ENCODE assay signal across 16 mouse cellular contexts in the genomic region with DNA sequence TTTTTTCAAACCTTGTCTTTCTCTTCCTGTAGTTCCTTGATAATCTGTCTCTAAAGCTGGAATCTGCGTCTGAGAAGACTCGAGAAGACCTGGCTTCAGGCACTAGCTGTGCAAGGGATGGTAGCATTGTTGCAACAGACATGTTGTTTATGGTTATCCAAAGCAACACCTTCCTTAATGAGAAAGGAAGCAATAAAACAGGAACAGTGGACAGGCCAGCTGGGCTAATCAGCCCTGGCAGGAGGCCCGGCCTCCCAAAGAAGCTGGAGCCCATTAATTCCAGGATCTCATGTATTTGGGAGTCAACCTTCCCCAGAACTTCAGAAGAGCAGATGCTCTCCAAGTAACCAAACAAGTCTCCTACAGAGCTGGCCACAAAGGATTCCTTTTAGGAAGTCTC.
A peak's percentile ranks its signal among the peaks of the same experiment; 100 is the strongest.
DNase-seq lines count a peak whose midpoint lies in the region; ATAC-seq and TF ChIP-seq lines count a peak whose summit lies in the region.
"Had no signal": no experiment of that assay in that cellular context is flagged by ENCODE, and none has a peak within 500 bp of the region (broad histone marks: within the 10 kb centered on the region; RNA-seq: fewer than 3 reads in every experiment).

No protein-coding gene starts in this region.

- H3K4me3 ChIP-seq in kidney, embryonic 15.5 days (replicated peaks) = no peak overlapping the region
- no peak overlapping the region for H3K4me3 ChIP-seq in limb, embryonic 10.5 days
- H3K4me3 ChIP-seq in stomach, postnatal 0 days (ENCODE audit: low read depth, low read length) = no peak overlapping the region
- H3K4me3 ChIP-seq: embryonic facial prominence, embryonic 15.5 days; forebrain, embryonic 12.5 days; limb, embryonic 12.5 days had no signal

- H3K4me2 ChIP-seq in kidney, embryonic 15.5 days = no peak overlapping the region
- H3K4me2 ChIP-seq in stomach, postnatal 0 days (replicated peaks; ENCODE audit: low read depth) = no peak overlapping the region
- H3K4me2 ChIP-seq: embryonic facial prominence, embryonic 15.5 days; forebrain, embryonic 12.5 days; limb, embryonic 12.5 days had no signal

- no peak for TF ChIP-seq EP300 in stomach, postnatal 0 days (optimal IDR thresholded peaks at IDR 0.05)

- TF ChIP-seq CTCF in stomach, postnatal 0 days (IDR thresholded peaks at IDR 0.05; ENCODE audit: low read depth) = no peak

- WGBS in kidney, embryonic 15.5 days = 27% methylated on average over 3 of the region's 3 CpGs
- 29% methylated on average over 3 of the region's 3 CpGs for WGBS in limb, embryonic 10.5 days
- WGBS in stomach, postnatal 0 days = 58% methylated on average over 3 of the region's 3 CpGs

- no peak overlapping the region for H3K27ac ChIP-seq in kidney, embryonic 15.5 days
- peak overlapping the region; percentile 84 for H3K27ac ChIP-seq in limb, embryonic 10.5 days
- H3K27ac ChIP-seq in stomach, postnatal 0 days (replicated peaks) = no peak overlapping the region
- H3K27ac ChIP-seq: embryonic facial prominence, embryonic 15.5 days; forebrain, embryonic 12.5 days had no signal

- H3K9ac ChIP-seq in kidney, embryonic 15.5 days = no peak overlapping the region
- H3K9ac ChIP-seq in stomach, postnatal 0 days (ENCODE audit: low read length) = no peak overlapping the region
- H3K9ac ChIP-seq: embryonic facial prominence, embryonic 15.5 days; forebrain, embryonic 12.5 days; limb, embryonic 12.5 days; liver, postnatal 0 days had no signal

- peak; percentile 16 for DNase-seq in gastrocnemius, postnatal 14 days
- no peak for DNase-seq in gastrocnemius, postnatal 4 days (ENCODE audit: low spot score in 2 of 2)
- DNase-seq in kidney, adult 8-10 months = peak; percentile 2 to 3
- DNase-seq in forelimb bud, embryonic 11.5 days (ENCODE audit: low read depth, low spot score) = peak; percentile 59
- DNase-seq in limb, embryonic 10.5 days (ENCODE audit: low spot score) = peak; percentile 53
- DNase-seq in frontal cortex, postnatal 10 days (ENCODE audit: low spot score in 2 of 2) = no peak
- no peak for DNase-seq in stomach, postnatal 0 days (ENCODE audit: low spot score)
- DNase-seq: adrenal gland, adult 8-10 months; cerebellum, adult 8-10 months; layer of hippocampus, postnatal 36 days; liver, postnatal 0 days; midbrain, embryonic 14.5 days had no signal

- no peaks in the 10 kb centered on the region for H3K9me3 ChIP-seq in kidney, embryonic 15.5 days (replicated peaks)
- H3K9me3 ChIP-seq in limb, embryonic 10.5 days (replicated peaks) = no peaks in the 10 kb centered on the region
- H3K9me3 ChIP-seq in stomach, postnatal 0 days (ENCODE audit: control insufficient read depth, low read length) = no peaks in the 10 kb centered on the region
- H3K9me3 ChIP-seq: embryonic facial prominence, embryonic 15.5 days; forebrain, embryonic 12.5 days; limb, embryonic 12.5 days had no signal

- peaks cover 7% of the 10 kb centered on the region; the same call in 1 of the 2 replicates for H3K4me1 ChIP-seq in kidney, embryonic 15.5 days
- H3K4me1 ChIP-seq in limb, embryonic 10.5 days = peaks cover 23% of the 10 kb centered on the region
- no peaks in the 10 kb centered on the region for H3K4me1 ChIP-seq in stomach, postnatal 0 days (replicated peaks; ENCODE audit: control insufficient read depth, insufficient read depth)
- H3K4me1 ChIP-seq: embryonic facial prominence, embryonic 15.5 days; forebrain, embryonic 12.5 days had no signal

- no peak for ATAC-seq in kidney, embryonic 15.5 days (replicated peaks; ENCODE audit: low FRiP score)
- no peak for ATAC-seq in stomach, postnatal 0 days (ENCODE audit: low FRiP score, low TSS enrichment)
- ATAC-seq: liver, postnatal 0 days had no signal

- no peaks in the 10 kb centered on the region for H3K27me3 ChIP-seq in kidney, embryonic 15.5 days
- H3K27me3 ChIP-seq in limb, embryonic 10.5 days (ENCODE audit: low read depth, poor library complexity, severe bottlenecking) = no peaks in the 10 kb centered on the region
- no peaks in the 10 kb centered on the region for H3K27me3 ChIP-seq in stomach, postnatal 0 days (ENCODE audit: control insufficient read depth, insufficient read depth, low read length)
- H3K27me3 ChIP-seq: embryonic facial prominence, embryonic 15.5 days; forebrain, embryonic 12.5 days; limb, embryonic 12.5 days had no signal

- intact Hi-C loops in gastrocnemius, postnatal 14 days (cut with DNase I; ENCODE audit: low total_unique reads) = no loop called here

- no peaks in the 10 kb centered on the region for H3K36me3 ChIP-seq in kidney, embryonic 15.5 days
- H3K36me3 ChIP-seq in limb, embryonic 10.5 days = no peaks in the 10 kb centered on the region
- no peaks in the 10 kb centered on the region for H3K36me3 ChIP-seq in stomach, postnatal 0 days (ENCODE audit: control insufficient read depth, insufficient read depth, low read length)
- H3K36me3 ChIP-seq: embryonic facial prominence, embryonic 15.5 days; forebrain, embryonic 12.5 days; limb, embryonic 12.5 days had no signal

Comparison
In these comparisons a context has a peak if more than half of its experiments do, and no peak if none do; other contexts are left out.
1. DNase-seq: peak in gastrocnemius, postnatal 14 days (single experiment), kidney, adult 8-10 months (2 of 2), forelimb bud, embryonic 11.5 days (single experiment) and limb, embryonic 10.5 days (single experiment); none in gastrocnemius, postnatal 4 days (0 of 2), frontal cortex, postnatal 10 days (0 of 2) and stomach, postnatal 0 days (single experiment).